Mouse (Mus musculus) neural tube, embryonic 14.5 days (tissue): ENCODE measurements around the gene Gm37240. TPM values are rescaled to one million over a fixed set of nuclear protein-coding genes. Genes with fewer than 3 reads are reported as not detected.

Source experiments
- ATAC-seq: fragments of 200-750 bp; cut with Nextera tagmentation; 2 replicates; pipeline ENCODE4 v1.8.0; 2017; ENCODE audit warnings: low read depth, mild to moderate bottlenecking, moderate TSS enrichment, moderate library complexity
- H3K27ac ChIP-seq: fragments of 300-500 bp; sonication (generic); 2 replicates; pipeline ENCODE4 v1.5.1; 2014; ENCODE audit warnings: low read depth, mild to moderate bottlenecking, control low read depth, low read length, moderate library complexity, mixed read lengths
- H3K27me3 ChIP-seq: fragments of 300-500 bp; sonication (generic); 2 replicates; pipeline ENCODE4 v1.6.1; 2014; ENCODE audit warnings: low read length; ENCODE audit not compliant: control insufficient read depth, insufficient read depth
- H3K36me3 ChIP-seq: fragments of 300-500 bp; sonication (generic); 2 replicates; pipeline ENCODE4 v1.6.1; 2014; ENCODE audit warnings: low read length, mixed read lengths; ENCODE audit not compliant: control insufficient read depth, insufficient read depth
- H3K4me1 ChIP-seq: fragments of 300-500 bp; sonication (generic); 2 replicates; pipeline ENCODE4 v1.6.1; 2014; ENCODE audit warnings: low read length; ENCODE audit not compliant: control insufficient read depth, insufficient read depth
- H3K4me2 ChIP-seq: fragments of 300-500 bp; sonication (generic); 2 replicates; pipeline ENCODE4 v1.6.1; 2014; ENCODE audit warnings: mild to moderate bottlenecking, low read depth, low read length, control low read depth
- H3K4me3 ChIP-seq: fragments of 300-500 bp; sonication (generic); 2 replicates; pipeline ENCODE4 v1.5.1; 2014; ENCODE audit warnings: low read depth, low read length, control low read depth, mixed read lengths
- H3K9ac ChIP-seq: fragments of 300-500 bp; sonication (generic); replicated peaks from 2 replicates; pipeline ENCODE4 v1.6.1; 2014; ENCODE audit warnings: low read depth, mild to moderate bottlenecking, control low read depth, low read length, mixed read lengths
- H3K9me3 ChIP-seq: fragments of 300-500 bp; sonication (generic); 2 replicates; pipeline ENCODE4 v1.6.1; 2016; ENCODE audit warnings: low read length; ENCODE audit not compliant: control insufficient read depth
- WGBS: fragments of 180-500 bp; shearing (Covaris S2); extraction: QIAGEN DNeasy Blood & Tissue Kit; methylation state at CpG from one replicate; pipeline ENCODE4 v1.1.7; 2014; 5-methylcytosine and 5-hydroxymethylcytosine counted together
- polyA plus RNA-seq: library from polyadenylated mRNA; unstranded; fragments of >200 nt; fragmentation: Nextera tagmentation; extraction: Ambion mirVana; gene quantifications from 2 replicates; pipeline ENCODE4 v1.2.1, GENCODE M21; 2014

Gm37240 gene
- polyA plus RNA-seq, 1 experiment from 2014 or later: not detected

- Histone ChIP-seq H3K9ac (no peak overlapping the region), H3K4me3 (no peak overlapping the region), H3K9me3 (no peaks in the 10 kb centered on the region), H3K27me3 (no peaks in the 10 kb centered on the region), H3K36me3 (no peaks in the 10 kb centered on the region), H3K4me1 (no peaks in the 10 kb centered on the region), H3K27ac (no peak overlapping the region), H3K4me2 (no peak overlapping the region)
- no peak for ATAC-seq
- WGBS: 90% methylated on average over 8 of the region's 8 CpGs
These were observed 445.1 kb downstream of the Gm37240 start for GRCm38 (mm10) chr3:85442261-85442660.

- WGBS: 36% methylated on average over 4 of the region's 4 CpGs
- H3K9ac ChIP-seq: no peak overlapping the region
- no peaks in the 10 kb centered on the region for H3K27me3 ChIP-seq
- H3K27ac ChIP-seq: no peak overlapping the region
- no peak overlapping the region for H3K4me3 ChIP-seq
- H3K9me3 ChIP-seq: no peaks in the 10 kb centered on the region
- H3K4me1 ChIP-seq: peaks cover 4% of the 10 kb centered on the region; the same call in 1 of the 2 replicates
- no peak overlapping the region for H3K4me2 ChIP-seq
- no peaks in the 10 kb centered on the region for H3K36me3 ChIP-seq
- ATAC-seq: no peak
These were observed 451.9 kb downstream of the Gm37240 start for GRCm38 (mm10) chr3:85435406-85435805.

- no peak for ATAC-seq
- WGBS: 94% methylated on average over 4 of the region's 4 CpGs
- H3K27ac ChIP-seq: no peak overlapping the region
These were observed 456.1 kb downstream of the Gm37240 start for GRCm38 (mm10) chr3:85431208-85431607.

GRCm38 (mm10) chr3:85423376-85423997 is 463.8 kb downstream of the Gm37240 start:
- ATAC-seq: no peak
- no peak overlapping the region for H3K4me2 ChIP-seq
- H3K36me3 ChIP-seq: no peaks in the 10 kb centered on the region
- H3K4me3 ChIP-seq: no peak overlapping the region
- no peak overlapping the region for H3K27ac ChIP-seq
- no peaks in the 10 kb centered on the region for H3K27me3 ChIP-seq
- 55% methylated on average over 5 of the region's 5 CpGs for WGBS
- H3K9me3 ChIP-seq: no peaks in the 10 kb centered on the region
- H3K4me1 ChIP-seq: no peaks in the 10 kb centered on the region
- H3K9ac ChIP-seq: no peak overlapping the region

More at GRCm38 (mm10) chr3:85431208-85431607, 456.1 kb downstream of the Gm37240 start:
- peaks cover 4% of the 10 kb centered on the region; the same call in 1 of the 2 replicates for H3K4me1 ChIP-seq
- H3K9ac ChIP-seq: no peak overlapping the region
- no peak overlapping the region for H3K4me2 ChIP-seq
- no peak overlapping the region for H3K4me3 ChIP-seq
- H3K9me3 ChIP-seq: no peaks in the 10 kb centered on the region
- H3K27me3 ChIP-seq: no peaks in the 10 kb centered on the region
- H3K36me3 ChIP-seq: no peaks in the 10 kb centered on the region

GRCm38 (mm10) chr3:85421403-85421802 is 465.9 kb downstream of the Gm37240 start:
- H3K27me3 ChIP-seq: no peaks in the 10 kb centered on the region
- no peak for ATAC-seq
- H3K9ac ChIP-seq: no peak overlapping the region
- no peak overlapping the region for H3K4me2 ChIP-seq
- no peaks in the 10 kb centered on the region for H3K4me1 ChIP-seq
- no peaks in the 10 kb centered on the region for H3K36me3 ChIP-seq
- no peak overlapping the region for H3K27ac ChIP-seq
- no peak overlapping the region for H3K4me3 ChIP-seq
- WGBS: 85% methylated on average over 9 of the region's 9 CpGs
- no peaks in the 10 kb centered on the region for H3K9me3 ChIP-seq

- H3K9me3 ChIP-seq: no peaks in the 10 kb centered on the region
- H3K9ac ChIP-seq: no peak overlapping the region
- ATAC-seq: no peak
- H3K4me2 ChIP-seq: no peak overlapping the region
- H3K27ac ChIP-seq: no peak overlapping the region
- WGBS: 83% methylated on average over 4 of the region's 4 CpGs
- no peaks in the 10 kb centered on the region for H3K27me3 ChIP-seq
- no peaks in the 10 kb centered on the region for H3K36me3 ChIP-seq
- H3K4me1 ChIP-seq: no peaks in the 10 kb centered on the region
- H3K4me3 ChIP-seq: no peak overlapping the region
These were observed 469.7 kb downstream of the Gm37240 start for GRCm38 (mm10) chr3:85417663-85418062.

GRCm38 (mm10) chr3:85398841-85399240 is 488.5 kb downstream of the Gm37240 start:
- no peaks in the 10 kb centered on the region for H3K9me3 ChIP-seq
- no peak overlapping the region for H3K4me3 ChIP-seq
- H3K4me1 ChIP-seq: no peaks in the 10 kb centered on the region
- no peak overlapping the region for H3K9ac ChIP-seq
- H3K27ac ChIP-seq: no peak overlapping the region
- no peak for ATAC-seq
- H3K36me3 ChIP-seq: no peaks in the 10 kb centered on the region
- H3K4me2 ChIP-seq: no peak overlapping the region
- no peaks in the 10 kb centered on the region for H3K27me3 ChIP-seq

- Histone ChIP-seq H3K36me3 (no peaks in the 10 kb centered on the region), H3K9ac (no peak overlapping the region), H3K4me2 (no peak overlapping the region), H3K4me3 (no peak overlapping the region), H3K27me3 (no peaks in the 10 kb centered on the region), H3K27ac (no peak overlapping the region), H3K9me3 (no peaks in the 10 kb centered on the region), H3K4me1 (no peaks in the 10 kb centered on the region)
- ATAC-seq: no peak
- 86% methylated on average over 1 of the region's 1 CpGs for WGBS
These were observed 488.9 kb downstream of the Gm37240 start for GRCm38 (mm10) chr3:85398483-85398835.

- H3K36me3 ChIP-seq: no peaks in the 10 kb centered on the region
- no peak overlapping the region for H3K4me3 ChIP-seq
- H3K9me3 ChIP-seq: no peaks in the 10 kb centered on the region
- no peak overlapping the region for H3K27ac ChIP-seq
- no peak overlapping the region for H3K9ac ChIP-seq
- H3K27me3 ChIP-seq: no peaks in the 10 kb centered on the region
- no peak overlapping the region for H3K4me2 ChIP-seq
- ATAC-seq: no peak
- no peaks in the 10 kb centered on the region for H3K4me1 ChIP-seq
These were observed 489.4 kb downstream of the Gm37240 start for GRCm38 (mm10) chr3:85397816-85398482.
